Mouse (Mus musculus) lung, adult 2 months (tissue): ENCODE data around the gene Iqschfp. TPM values are rescaled to one million over a fixed set of nuclear protein-coding genes. Genes with fewer than 3 reads are reported as not detected.

ENCODE experiments used
- DNase-seq: peaks from one replicate; pipeline ENCODE4 v3.0.0; 2022
- H3K4me1 ChIP-seq: fragments of 200-500 bp; 2 replicates; pipeline ENCODE4 v1.6.1; 2011; ENCODE audit warnings: low read length; ENCODE audit not compliant: control insufficient read depth, insufficient read depth
- H3K4me3 ChIP-seq: fragments of 200-500 bp; replicated peaks from 2 replicates; pipeline ENCODE3; 2011; ENCODE audit warnings: low read depth, mild to moderate bottlenecking, control low read depth, low read length; ENCODE audit errors: extremely low read depth
- CTCF ChIP-seq: fragments of 200-500 bp; IDR thresholded peaks from 2 replicates; pipeline ENCODE4 v1.5.1; 2011; ENCODE audit warnings: mild to moderate bottlenecking, low read length, control low read depth; ENCODE audit not compliant: insufficient read depth
- POLR2A ChIP-seq: fragments of 200-500 bp; IDR thresholded peaks from 2 replicates; pipeline ENCODE4 v1.6.1; 2011; ENCODE audit warnings: low read depth, mild to moderate bottlenecking, control low read depth, low read length, borderline replicate concordance; ENCODE audit errors: extremely low read depth
- WGBS: fragments of 180-500 bp; shearing (Covaris S2); methylation state at CpG from one replicate; pipeline ENCODE4 v1.1.7; 2018; 5-methylcytosine and 5-hydroxymethylcytosine counted together
- polyA plus RNA-seq: library from polyadenylated mRNA; depleted of rRNA; stranded (reverse); fragments of >200 nt; gene quantifications from 2 replicates; pipeline ENCODE4 v1.2.3, GENCODE M21; 2012

Iqschfp gene
- polyA plus RNA-seq, 1 experiment = not detected

DNA sequence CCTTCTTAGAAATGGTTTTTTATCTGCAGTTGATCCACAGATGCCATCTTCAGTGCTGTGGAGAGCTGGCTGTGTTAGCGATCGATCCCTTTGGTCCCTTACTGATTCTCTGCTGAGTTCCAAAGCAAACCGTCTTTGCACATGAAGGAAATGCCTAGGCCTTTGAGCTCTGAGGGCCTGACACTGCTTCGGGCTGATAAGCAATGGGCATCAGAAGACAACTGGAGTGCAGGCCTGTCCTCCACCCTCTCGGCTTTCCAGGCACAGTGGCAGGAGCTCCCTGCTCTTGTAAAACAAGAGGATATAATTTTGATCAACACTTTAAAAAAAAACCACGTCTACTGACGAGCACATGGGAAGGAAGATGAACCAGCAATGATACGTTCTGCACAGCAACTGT, 649.7 kb downstream of the Iqschfp start:
- TF ChIP-seq POLR2A = no peak
- H3K4me1 ChIP-seq = no peaks in the 10 kb centered on the region
- DNase-seq = no peak
- H3K4me3 ChIP-seq = no peak overlapping the region
- WGBS = 90% methylated on average over 8 of the region's 8 CpGs

DNA sequence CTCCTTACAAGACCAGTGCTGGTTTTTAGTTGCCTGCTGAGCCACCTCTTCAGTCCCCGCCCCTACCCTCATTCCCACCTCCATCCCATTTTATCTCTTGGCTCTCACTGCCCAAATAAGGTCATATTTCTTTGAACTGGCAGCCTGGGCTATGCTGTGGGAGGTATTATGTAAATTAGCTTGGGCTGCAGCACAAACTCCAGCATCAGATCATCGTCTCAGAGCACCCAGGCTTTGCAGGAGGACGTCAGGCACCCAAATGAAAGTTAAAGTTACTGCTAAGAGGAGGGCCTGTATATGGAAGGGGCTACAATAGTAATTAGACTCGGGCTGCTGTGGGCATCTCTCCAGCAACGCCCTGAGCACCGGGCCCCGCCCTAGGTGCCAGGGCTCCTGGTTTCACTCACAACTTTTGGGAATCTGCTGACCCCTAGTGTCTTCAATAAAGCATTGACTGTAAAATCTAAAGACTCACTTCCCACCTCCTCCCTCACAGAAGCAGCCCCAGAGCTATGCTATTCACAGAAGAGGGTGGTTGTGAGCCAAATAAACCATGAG, 651.0 kb downstream of the Iqschfp start:
- DNase-seq = peak; percentile 70
- H3K4me3 ChIP-seq = peak overlapping the region; percentile 77
- 8% methylated on average over 7 of the region's 7 CpGs for WGBS
- TF ChIP-seq POLR2A (no peak), CTCF (peak; percentile 43; the same call in 1 of the 2 replicates)
- no peaks in the 10 kb centered on the region for H3K4me1 ChIP-seq

DNA sequence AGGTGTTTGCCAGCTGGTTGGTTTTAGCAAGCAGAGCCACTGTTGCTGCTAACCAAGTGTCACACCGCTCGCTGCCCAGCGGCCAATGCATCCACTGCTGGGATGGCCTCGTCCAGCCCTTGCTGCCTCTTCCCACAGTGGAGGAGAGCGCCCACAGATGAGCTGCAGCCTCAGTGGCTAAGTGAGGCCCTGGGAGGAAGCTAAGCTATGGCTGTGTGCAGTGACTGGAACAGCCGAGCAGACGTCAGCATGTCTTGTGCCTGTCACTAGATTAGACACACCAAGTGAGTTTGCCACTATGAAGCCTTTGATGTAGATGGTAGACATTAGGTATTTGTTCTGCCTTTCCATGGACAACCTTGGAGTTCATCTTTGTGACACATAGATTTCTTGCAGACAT, 652.8 kb downstream of the Iqschfp start:
- DNase-seq = no peak
- Histone ChIP-seq H3K4me3 (no peak overlapping the region), H3K4me1 (no peaks in the 10 kb centered on the region)
- no peak for TF ChIP-seq CTCF
- no peak for TF ChIP-seq POLR2A
- 72% methylated on average over 7 of the region's 7 CpGs for WGBS

DNA sequence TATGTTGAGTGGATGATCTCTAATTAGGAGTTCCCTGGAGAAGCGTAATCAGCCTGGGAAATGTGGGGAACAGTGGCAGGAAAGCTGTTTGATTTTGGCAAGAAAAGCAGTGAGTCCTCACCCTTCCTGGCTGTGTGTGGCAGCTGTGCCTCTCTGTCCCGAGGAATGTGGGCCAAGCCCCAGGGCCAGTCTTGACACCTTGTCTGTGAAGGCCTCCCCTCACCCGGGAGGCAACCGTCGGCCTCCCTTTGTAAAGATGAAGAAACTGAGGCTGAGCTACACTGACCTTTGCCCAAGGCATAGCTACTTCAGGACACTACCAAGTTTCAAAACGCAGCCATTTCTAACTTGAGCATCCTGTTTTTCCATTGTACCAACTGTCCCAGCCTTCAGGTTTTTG, 653.9 kb downstream of the Iqschfp start:
- TF ChIP-seq CTCF (no peak), POLR2A (no peak)
- WGBS = 50% methylated on average over 6 of the region's 6 CpGs
- H3K4me3 ChIP-seq = no peak overlapping the region
- H3K4me1 ChIP-seq = no peaks in the 10 kb centered on the region
- no peak for DNase-seq

DNA sequence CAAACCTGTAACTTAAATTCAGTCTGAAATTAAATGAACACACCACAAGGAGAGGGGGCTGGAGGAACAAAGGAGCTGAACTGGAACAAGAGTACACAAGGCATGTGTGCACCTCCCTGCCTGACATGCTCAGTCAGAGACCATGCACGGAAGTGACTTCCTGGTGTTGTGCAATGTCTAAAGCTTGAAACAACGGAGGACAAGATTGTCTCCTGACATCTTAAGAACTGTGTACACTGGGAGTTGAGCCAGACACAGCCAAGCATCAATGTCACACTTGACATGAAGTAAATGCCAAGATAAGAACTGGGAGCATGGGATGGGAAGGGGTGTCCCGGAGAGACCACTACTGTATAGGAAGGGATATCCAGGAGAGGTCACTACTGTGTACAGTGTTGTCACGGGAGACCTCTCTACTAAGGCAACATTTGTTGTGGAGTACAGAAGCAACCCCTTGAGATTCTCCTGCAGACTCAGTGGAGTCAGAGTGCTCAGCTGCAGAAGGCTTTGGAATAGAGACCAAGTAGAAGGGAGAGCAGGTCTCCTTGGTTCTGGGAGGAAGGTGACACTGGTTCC, 663.1 kb downstream of the Iqschfp start:
- H3K4me3 ChIP-seq = no peak overlapping the region
- no peak for DNase-seq
- H3K4me1 ChIP-seq = peaks cover 4% of the 10 kb centered on the region; the same call in 1 of the 2 replicates
- WGBS = 27% methylated on average over 4 of the region's 4 CpGs
- TF ChIP-seq POLR2A (no peak), CTCF (no peak)

DNA sequence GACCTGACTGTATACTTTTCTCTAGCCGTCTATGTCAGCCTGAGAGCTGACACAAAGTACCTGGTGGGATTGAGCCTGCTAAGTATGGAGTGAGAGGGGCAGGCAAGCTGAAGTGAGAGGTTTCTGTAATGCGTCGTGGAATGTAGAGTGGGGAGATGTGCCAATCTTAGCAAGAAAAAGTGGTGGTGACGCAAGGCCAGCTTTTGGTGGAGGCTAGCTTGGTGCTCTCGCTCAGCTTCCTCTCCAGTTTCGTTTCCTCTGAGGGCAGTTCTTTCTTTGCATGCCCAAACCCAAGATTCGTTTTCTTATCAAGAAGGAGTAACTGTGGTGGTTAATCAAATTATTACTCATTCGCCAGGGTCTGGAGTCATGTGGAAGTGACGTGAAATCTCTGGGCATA, 664.9 kb downstream of the Iqschfp start:
- no peak overlapping the region for H3K4me3 ChIP-seq
- TF ChIP-seq POLR2A (no peak), CTCF (no peak)
- no peak for DNase-seq
- H3K4me1 ChIP-seq = peaks cover 7% of the 10 kb centered on the region
- WGBS = 73% methylated on average over 9 of the region's 9 CpGs

DNA sequence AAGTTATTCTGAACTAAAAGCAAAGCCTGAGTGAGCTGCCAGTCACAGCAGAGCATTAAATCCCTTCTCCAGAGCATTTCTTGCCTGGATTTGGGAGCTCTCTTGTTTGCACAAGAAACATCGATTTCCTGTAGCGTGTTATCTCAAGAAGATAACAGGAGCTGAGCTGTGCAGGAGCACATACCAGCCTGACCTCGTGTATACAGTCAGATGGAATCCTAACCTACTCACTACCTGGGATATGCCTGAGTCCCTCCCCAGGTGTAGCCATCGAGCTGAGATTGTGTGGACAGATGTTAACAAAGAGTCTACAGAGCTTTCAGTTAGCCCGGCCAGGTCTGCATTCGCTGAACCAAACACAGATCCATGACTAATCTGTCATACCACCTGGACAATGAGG, 666.7 kb downstream of the Iqschfp start:
- DNase-seq = no peak
- Histone ChIP-seq H3K4me1 (peaks cover 8% of the 10 kb centered on the region), H3K4me3 (no peak overlapping the region)
- TF ChIP-seq CTCF = no peak
- TF ChIP-seq POLR2A = no peak
- WGBS = 52% methylated on average over 6 of the region's 6 CpGs

DNA sequence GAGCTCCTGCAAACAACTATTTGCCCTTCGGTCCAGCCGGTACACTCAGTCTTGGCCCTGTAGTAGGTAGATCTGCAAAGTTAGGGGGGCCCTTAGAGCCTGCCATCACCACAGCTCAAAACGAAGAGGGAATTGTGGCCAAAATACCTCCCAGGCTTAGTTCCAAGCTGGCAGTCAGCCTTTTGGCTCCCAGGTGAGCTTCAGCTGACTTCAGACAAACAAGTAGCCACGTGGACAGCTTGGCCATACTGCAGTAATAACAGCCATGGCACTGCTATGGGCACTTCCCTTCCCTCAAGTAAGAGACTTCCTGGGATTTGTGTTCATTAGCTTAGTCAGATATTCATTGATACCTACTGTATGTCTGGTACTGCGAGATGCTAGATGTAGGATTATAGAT, 668.0 kb downstream of the Iqschfp start:
- DNase-seq = no peak
- H3K4me1 ChIP-seq = peaks cover 10% of the 10 kb centered on the region
- no peak overlapping the region for H3K4me3 ChIP-seq
- 59% methylated on average over 5 of the region's 5 CpGs for WGBS
- TF ChIP-seq POLR2A (no peak), CTCF (no peak)

DNA sequence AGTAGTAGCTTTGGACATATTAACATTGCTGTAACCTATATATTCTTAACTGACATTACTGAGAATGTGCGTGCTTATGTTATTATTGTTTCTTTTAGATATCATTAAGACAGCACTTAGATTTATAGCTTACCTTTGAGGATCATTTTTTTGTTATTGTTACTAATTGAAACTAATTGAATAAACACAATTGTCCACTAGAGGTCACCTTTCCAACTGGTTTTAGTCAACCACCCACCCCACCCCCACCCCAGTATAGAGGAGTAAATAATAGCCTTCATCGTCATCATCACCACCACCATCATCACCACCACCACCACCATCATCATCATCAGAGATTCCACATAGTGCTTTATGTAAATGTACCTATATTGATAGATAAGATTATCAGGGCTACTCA, 670.8 kb downstream of the Iqschfp start:
- DNase-seq = no peak
- 54% methylated on average over 2 of the region's 2 CpGs for WGBS
- no peak overlapping the region for H3K4me3 ChIP-seq
- TF ChIP-seq POLR2A (no peak), CTCF (no peak)
- peaks cover 8% of the 10 kb centered on the region for H3K4me1 ChIP-seq

DNA sequence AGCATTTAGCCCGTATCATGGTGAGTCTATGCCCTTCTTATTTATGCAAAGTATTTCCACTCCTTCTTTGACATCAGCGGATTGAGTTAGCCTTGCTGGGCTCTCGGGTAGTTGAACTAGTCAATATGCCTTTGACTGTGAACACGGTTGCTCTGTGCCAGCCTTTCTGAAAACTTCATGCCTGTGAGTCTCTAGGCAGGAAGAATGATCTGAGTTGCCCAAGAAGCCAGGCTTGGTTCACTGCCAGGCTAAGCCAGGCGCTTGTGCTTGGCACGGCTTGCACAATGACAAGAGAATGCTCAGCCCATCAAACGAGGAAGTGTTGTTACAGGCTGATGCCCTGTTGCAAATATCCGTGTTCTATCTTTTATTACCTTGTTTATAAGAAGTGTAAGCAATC, 671.9 kb downstream of the Iqschfp start:
- DNase-seq = no peak
- 27% methylated on average over 8 of the region's 8 CpGs for WGBS
- Histone ChIP-seq H3K4me3 (no peak overlapping the region), H3K4me1 (peaks cover 8% of the 10 kb centered on the region)
- TF ChIP-seq POLR2A (no peak), CTCF (no peak)
